In genomic region chr2:18391861-18392260, GRCm38 (mm10) we compare ENCODE assay signal across 8 mouse cellular contexts. TPM values are rescaled to one million over a fixed set of nuclear protein-coding genes. Genes with fewer than 3 reads are reported as not detected.
DNase-seq lines count a peak whose midpoint lies in the region; ATAC-seq and TF ChIP-seq lines count a peak whose summit lies in the region.

No protein-coding gene starts in this region.

- no peaks in the 10 kb centered on the region for H3K9me3 ChIP-seq in heart, embryonic 15.5 days (replicated peaks)
- peaks cover 6% of the 10 kb centered on the region; the same call in 1 of the 2 replicates for H3K9me3 ChIP-seq in ES-Bruce4 (replicated peaks; ENCODE audit: control insufficient read depth, insufficient read depth, low read length, poor library complexity, severe bottlenecking)
- no peaks in the 10 kb centered on the region; the same call in 1 of the 2 replicates for H3K9me3 ChIP-seq in limb, embryonic 11.5 days (ENCODE audit: control insufficient read depth, low read length)
- no peaks in the 10 kb centered on the region for H3K9me3 ChIP-seq in neural tube, embryonic 15.5 days (replicated peaks)

- no peak for TF ChIP-seq POLR2A in ES-Bruce4 (IDR thresholded peaks at IDR 0.05; ENCODE audit: insufficient read depth, low read length)

- H3K4me3 ChIP-seq in heart, embryonic 15.5 days: peak overlapping the region; percentile 95
- peak overlapping the region; percentile 91 for H3K4me3 ChIP-seq in ES-Bruce4 (ENCODE audit: low read depth, low read length)
- peak overlapping the region; percentile 75 for H3K4me3 ChIP-seq in limb, embryonic 11.5 days (ENCODE audit: low read depth, low read length)
- peak overlapping the region; percentile 93 for H3K4me3 ChIP-seq in neural tube, embryonic 15.5 days (replicated peaks)

- peak overlapping the region; percentile 70 for H3K4me2 ChIP-seq in heart, embryonic 15.5 days
- peak overlapping the region; percentile 37 for H3K4me2 ChIP-seq in limb, embryonic 11.5 days (ENCODE audit: low read depth, severe bottlenecking)
- peak overlapping the region; percentile 66 for H3K4me2 ChIP-seq in neural tube, embryonic 15.5 days

- under 1% methylated on average over 11 of the region's 11 CpGs for whole genome bisulfite sequencing in heart, embryonic 15.5 days
- 2% methylated on average over 11 of the region's 11 CpGs for WGBS in limb, embryonic 11.5 days
- WGBS in neural tube, embryonic 15.5 days: under 1% methylated on average over 11 of the region's 11 CpGs

- no peaks in the 10 kb centered on the region for H3K27me3 ChIP-seq in heart, embryonic 15.5 days
- H3K27me3 ChIP-seq in ES-Bruce4 (ENCODE audit: control insufficient read depth, insufficient read depth, low read length, poor library complexity, severe bottlenecking): no peaks in the 10 kb centered on the region
- no peaks in the 10 kb centered on the region for H3K27me3 ChIP-seq in limb, embryonic 11.5 days (ENCODE audit: control insufficient read depth, insufficient read depth, low read length)
- H3K27me3 ChIP-seq in neural tube, embryonic 15.5 days (replicated peaks): no peaks in the 10 kb centered on the region

- ATAC-seq in heart, embryonic 15.5 days (replicated peaks; ENCODE audit: insufficient number of reproducible peaks, insufficient read depth, low FRiP score, low read depth): no peak
- ATAC-seq in erythroblast, adult 5-6 weeks (replicated peaks; ENCODE audit: low FRiP score, poor library complexity, severe bottlenecking): peak; percentile 6; the same call in 1 of the 2 replicates
- ATAC-seq in limb, embryonic 11.5 days (ENCODE audit: insufficient number of reproducible peaks, low FRiP score, low TSS enrichment, low read depth): no peak
- ATAC-seq in neural tube, embryonic 15.5 days (ENCODE audit: low FRiP score): no peak

- H3K4me1 ChIP-seq in heart, embryonic 15.5 days (replicated peaks): peaks cover 3% of the 10 kb centered on the region; the same call in 1 of the 2 replicates
- no peaks in the 10 kb centered on the region for H3K4me1 ChIP-seq in ES-Bruce4 (ENCODE audit: control insufficient read depth, insufficient read depth, low read length)
- 0 out of 2 replicates have a peak, but pooled peaks cover 3% of the 10 kb centered on the region for H3K4me1 ChIP-seq in limb, embryonic 11.5 days (ENCODE audit: control insufficient read depth, insufficient read depth, low read length)
- peaks cover 20% of the 10 kb centered on the region for H3K4me1 ChIP-seq in neural tube, embryonic 15.5 days

- DNase-seq in heart, adult 11 months: no peak
- DNase-seq in limb, embryonic 11.5 days (ENCODE audit: low spot score): no peak
- no peak for DNase-seq in ovary, adult 18-20 months (ENCODE audit: low spot score)
- no peak for DNase-seq in thymus, postnatal 14 days

- peak overlapping the region; percentile 91 for H3K9ac ChIP-seq in heart, embryonic 15.5 days
- H3K9ac ChIP-seq in ES-Bruce4 (ENCODE audit: low read depth, poor library complexity, severe bottlenecking): peak overlapping the region; percentile 83
- peak overlapping the region; percentile 63 for H3K9ac ChIP-seq in limb, embryonic 11.5 days (ENCODE audit: low read length)
- peak overlapping the region; percentile 89 for H3K9ac ChIP-seq in neural tube, embryonic 15.5 days (replicated peaks)

- peak overlapping the region; percentile 98 for H3K27ac ChIP-seq in heart, embryonic 15.5 days
- H3K27ac ChIP-seq in ES-Bruce4 (ENCODE audit: insufficient read depth, low read length): no peak overlapping the region
- H3K27ac ChIP-seq in limb, embryonic 11.5 days (replicated peaks; ENCODE audit: low read depth, low read length): peak overlapping the region; percentile 98
- H3K27ac ChIP-seq in neural tube, embryonic 15.5 days (replicated peaks): peak overlapping the region; percentile 99

- no peaks in the 10 kb centered on the region for H3K36me3 ChIP-seq in heart, embryonic 15.5 days
- H3K36me3 ChIP-seq in ES-Bruce4 (ENCODE audit: control insufficient read depth, insufficient read depth, low read length, poor library complexity, severe bottlenecking): no peaks in the 10 kb centered on the region
- no peaks in the 10 kb centered on the region for H3K36me3 ChIP-seq in limb, embryonic 11.5 days (ENCODE audit: control insufficient read depth, insufficient read depth, low read length)
- H3K36me3 ChIP-seq in neural tube, embryonic 15.5 days: no peaks in the 10 kb centered on the region

- no peak for TF ChIP-seq CTCF in ES-Bruce4 (IDR thresholded peaks at IDR 0.05; ENCODE audit: low read depth, low read length)

- no peak for TF ChIP-seq EP300 in ES-Bruce4 (IDR thresholded peaks at IDR 0.05; ENCODE audit: insufficient read depth, low read depth, low read length)

RNA-seq across cellular contexts. Expression of gene Dnajc1, which starts 0.8 kb away (rescaled TPM):
- 22.8 and 23.8 TPM in 2 replicates for polyA plus RNA-seq in heart, embryonic 15.5 days (2015; fragmentation: Nextera tagmentation; extraction: Ambion mirVana)
- 9.6 and 14.7 TPM in 2 replicates for polyA plus RNA-seq in ES-Bruce4 (2011; ENCODE audit: insufficient read depth, insufficient read length, low read depth, missing spikeins)
- 6.0 and 10.4 TPM in 2 replicates for total RNA-seq in erythroblast, adult 5-6 weeks (2015; ENCODE audit: low replicate concordance)
- total RNA-seq in erythroblast, adult 5-6 weeks (2017; ENCODE audit: low replicate concordance): 7.5 and 9.9 TPM in 2 replicates
- 27.8 and 30.3 TPM in 2 replicates for polyA plus RNA-seq in limb, embryonic 11.5 days (2014; fragmentation: Nextera tagmentation; extraction: Ambion mirVana)
- polyA plus RNA-seq in neural tube, embryonic 15.5 days (2015; fragmentation: Nextera tagmentation; extraction: Ambion mirVana): 22.6 and 25.3 TPM in 2 replicates
